Mouse (Mus musculus): ENCODE results near the gene Ivns1abp.
A peak's percentile ranks its signal among the peaks of the same experiment; 100 is the strongest.
"Not testable (repeated sequence)": the region's sequence is repeated elsewhere in the genome, so short reads cannot be mapped to it uniquely, and the experiment has no call there.

Ivns1abp gene

GRCm38 (mm10) chr1:151342968-151343367, 1.3 kb upstream of the Ivns1abp start:
- DNase-seq, result no peak

- peak; percentile 12 for DNase-seq
Observed at GRCm38 (mm10) chr1:151343571-151344282, 550 bp upstream of the Ivns1abp start.

GRCm38 (mm10) chr1:151345109-151345862, 1.0 kb downstream of the Ivns1abp start:
- DNase-seq, result peak; percentile 98

- DNase-seq, result no peak
Observed at GRCm38 (mm10) chr1:151345863-151346195, 1.6 kb downstream of the Ivns1abp start.

- no peak for DNase-seq
Observed at GRCm38 (mm10) chr1:151346681-151347127, 2.4 kb downstream of the Ivns1abp start.

- DNase-seq, result not testable (repeated sequence)
Observed at GRCm38 (mm10) chr1:151348293-151348692, 4.0 kb downstream of the Ivns1abp start.

- peak; percentile 37 for DNase-seq
Observed at GRCm38 (mm10) chr1:151352911-151353310, 8.6 kb downstream of the Ivns1abp start.

GRCm38 (mm10) chr1:151355994-151356393, 11.7 kb downstream of the Ivns1abp start:
- DNase-seq, result no peak

GRCm38 (mm10) chr1:151359374-151359773, 15.1 kb downstream of the Ivns1abp start:
- DNase-seq, result no peak

- DNase-seq, result no peak
Observed at GRCm38 (mm10) chr1:151366944-151367605, 22.8 kb downstream of the Ivns1abp start.

- DNase-seq, result no peak
Observed at GRCm38 (mm10) chr1:151367721-151368324, 23.5 kb downstream of the Ivns1abp start.

GRCm38 (mm10) chr1:151368444-151368843, 24.2 kb downstream of the Ivns1abp start:
- DNase-seq, result no peak

GRCm38 (mm10) chr1:151370573-151370972, 26.3 kb downstream of the Ivns1abp start:
- no peak for DNase-seq

- no peak for DNase-seq
Observed at GRCm38 (mm10) chr1:151371543-151371942, 27.3 kb downstream of the Ivns1abp start.

GRCm38 (mm10) chr1:151372823-151373222, 28.5 kb downstream of the Ivns1abp start:
- DNase-seq, result no peak

- no peak for DNase-seq
Observed at GRCm38 (mm10) chr1:151377353-151377752, 33.1 kb downstream of the Ivns1abp start.

- DNase-seq, result peak; percentile 31
Observed at GRCm38 (mm10) chr1:151390029-151390428, 45.8 kb downstream of the Ivns1abp start.

- no peak for DNase-seq
Observed at GRCm38 (mm10) chr1:151409827-151410226, 65.5 kb downstream of the Ivns1abp start.
